Mouse (Mus musculus): Measurements from ENCODE around the gene Lman2l.

DNA sequence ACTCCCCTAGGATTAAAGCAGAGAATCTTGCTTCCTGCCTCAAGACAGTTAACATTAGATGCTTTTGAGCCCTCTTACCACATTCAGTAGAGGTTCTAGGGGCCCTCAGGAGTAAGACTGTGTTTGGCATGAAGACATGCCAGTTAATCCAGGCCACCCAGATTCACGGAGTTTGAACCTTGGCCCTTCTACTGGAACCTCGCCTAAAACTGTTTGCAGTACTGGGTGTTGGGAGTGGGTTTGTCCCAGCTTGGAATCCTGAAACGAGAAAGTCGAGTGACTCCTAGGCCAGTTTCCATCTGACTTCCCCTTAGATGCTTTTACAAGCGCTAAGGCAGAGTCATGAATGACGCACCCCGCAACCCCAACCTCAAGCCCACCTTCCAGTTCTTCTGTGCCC is 31.4 kb upstream of the Lman2l start:
- no peak for TF ChIP-seq POLR2A (IDR thresholded peaks at IDR 0.05; ENCODE audit: borderline replicate concordance, extremely low read depth, insufficient read depth, insufficient read length, poor library complexity, severe bottlenecking)
- no peak for TF ChIP-seq CTCF (IDR thresholded peaks at IDR 0.05; ENCODE audit: borderline replicate concordance, extremely low read depth, insufficient read depth, insufficient read length)
